Mouse (Mus musculus) forebrain, embryonic 14.5 days (tissue): ENCODE results near the gene Ccdc172. TPM values are rescaled to one million over a fixed set of nuclear protein-coding genes. Genes with fewer than 3 reads are reported as not detected.

Experiments used
- ATAC-seq: fragments of 200-750 bp; cut with Nextera tagmentation; 2 replicates; pipeline ENCODE4 v1.8.0; 2017; ENCODE audit warnings: mild to moderate bottlenecking, moderate library complexity
- DNase-seq: peaks from one replicate; pipeline ENCODE4 v3.0.0-alpha.2; 2015; ENCODE audit warnings: low spot score
- H3K27ac ChIP-seq: fragments of 300-500 bp; sonication (generic); 2 replicates; pipeline ENCODE4 v1.5.1; 2014; ENCODE audit warnings: low read depth, mild to moderate bottlenecking, control low read depth, low read length, moderate library complexity
- H3K27me3 ChIP-seq: fragments of 300-500 bp; sonication (generic); replicated peaks from 2 replicates; pipeline ENCODE4 v1.6.1; 2014; ENCODE audit warnings: low read length, control low read depth, mixed read lengths; ENCODE audit not compliant: control insufficient read depth, insufficient read depth
- H3K36me3 ChIP-seq: fragments of 300-500 bp; sonication (generic); 2 replicates; pipeline ENCODE4 v1.6.1; 2014; ENCODE audit warnings: low read length, control low read depth; ENCODE audit not compliant: control insufficient read depth, insufficient read depth
- H3K4me1 ChIP-seq: fragments of 300-500 bp; sonication (generic); 2 replicates; pipeline ENCODE4 v1.6.1; 2014; ENCODE audit warnings: antibody characterized with exemption, low read length, control low read depth; ENCODE audit not compliant: control insufficient read depth, insufficient read depth
- H3K4me2 ChIP-seq: fragments of 300-500 bp; sonication (generic); 2 replicates; pipeline ENCODE4 v1.6.1; 2014; ENCODE audit warnings: mild to moderate bottlenecking, control low read depth, low read length
- H3K4me3 ChIP-seq: fragments of 300-500 bp; sonication (generic); 2 replicates; pipeline ENCODE4 v1.5.1; 2014; ENCODE audit warnings: low read depth, low read length, control low read depth
- H3K9ac ChIP-seq: fragments of 300-500 bp; sonication (generic); 2 replicates; pipeline ENCODE4 v1.6.1; 2014; ENCODE audit warnings: mild to moderate bottlenecking, low read length, control low read depth, moderate library complexity
- H3K9me3 ChIP-seq: fragments of 300-500 bp; sonication (generic); replicated peaks from 2 replicates; pipeline ENCODE4 v1.6.1; 2016; ENCODE audit warnings: low read length, control low read depth, mixed read lengths; ENCODE audit not compliant: control insufficient read depth
- WGBS: fragments of 180-500 bp; shearing (Covaris S2); extraction: QIAGEN DNeasy Blood & Tissue Kit; methylation state at CpG from one replicate; pipeline ENCODE4 v1.1.7; 2014; 5-methylcytosine and 5-hydroxymethylcytosine counted together
- polyA plus RNA-seq: library from polyadenylated mRNA; unstranded; fragments of >200 nt; fragmentation: Nextera tagmentation; extraction: Ambion mirVana; gene quantifications from 2 replicates; pipeline ENCODE4 v1.2.1, GENCODE M21; 2014

Ccdc172 gene
- polyA plus RNA-seq, 1 experiment from 2014 or later: not detected

DNA sequence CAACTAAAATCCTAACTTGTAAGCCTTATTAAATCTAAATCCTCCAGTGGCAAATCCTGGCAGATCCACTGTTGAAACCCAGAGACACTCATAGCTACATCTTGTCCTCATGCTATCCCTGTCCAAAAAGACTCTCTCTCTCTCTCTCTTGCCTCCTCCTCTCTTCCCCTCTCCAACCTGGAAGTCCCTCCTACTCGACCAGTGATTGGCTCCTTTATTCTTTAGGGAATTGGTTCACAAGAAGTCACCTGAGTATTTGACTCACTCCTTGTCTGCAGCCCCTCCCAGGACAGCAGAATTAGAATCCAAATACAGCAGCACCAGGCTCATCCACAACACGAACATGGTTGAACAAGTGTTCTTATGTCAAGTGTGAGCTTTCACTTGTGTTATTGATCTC, 74.3 kb downstream of the Ccdc172 start:
- H3K27me3 ChIP-seq: no peaks in the 10 kb centered on the region
- no peaks in the 10 kb centered on the region for H3K4me1 ChIP-seq
- no peak overlapping the region for H3K9ac ChIP-seq
- no peak overlapping the region for H3K4me3 ChIP-seq
- H3K27ac ChIP-seq: no peak overlapping the region
- H3K4me2 ChIP-seq: no peak overlapping the region
- WGBS: 81% methylated on average over 2 of the region's 2 CpGs
- ATAC-seq (no peak), DNase-seq (no peak)
- no peaks in the 10 kb centered on the region for H3K9me3 ChIP-seq
- H3K36me3 ChIP-seq: no peaks in the 10 kb centered on the region

DNA sequence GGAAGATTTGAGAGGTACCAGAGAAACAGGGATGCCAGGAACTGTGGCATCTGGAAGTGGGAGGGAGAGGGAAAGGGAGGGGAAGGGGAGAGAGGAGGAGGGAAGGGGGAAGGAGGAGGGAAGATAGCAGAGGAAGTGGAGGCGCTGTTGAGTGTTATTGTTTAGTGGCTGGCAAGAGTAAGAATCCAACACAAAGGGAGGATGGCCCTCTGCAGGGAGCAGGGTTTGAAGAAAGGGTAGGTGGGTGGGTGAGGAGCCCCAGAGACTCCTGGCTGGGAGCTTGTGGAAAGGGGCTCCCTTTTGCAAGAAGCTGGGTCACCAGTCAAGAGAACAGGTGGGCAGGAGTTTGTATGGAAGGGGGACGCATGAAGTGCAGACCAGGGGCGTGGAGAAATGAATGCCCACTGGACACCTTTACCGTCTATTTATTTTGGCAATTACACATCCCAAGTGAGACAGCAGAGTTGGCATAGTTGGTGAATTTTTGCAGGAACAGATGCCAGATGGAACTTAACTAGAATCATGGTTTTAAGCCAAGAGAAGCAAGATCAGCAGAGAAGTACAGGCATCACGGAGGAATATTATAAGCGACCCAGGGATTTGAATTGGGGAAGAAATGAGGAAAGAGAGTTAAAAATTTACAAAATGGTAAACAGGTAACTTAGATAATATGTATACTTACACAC, 78.6 kb downstream of the Ccdc172 start:
- DNase-seq (peak; percentile 48), ATAC-seq (no peak)
- 63% methylated on average over 6 of the region's 6 CpGs for WGBS

DNA sequence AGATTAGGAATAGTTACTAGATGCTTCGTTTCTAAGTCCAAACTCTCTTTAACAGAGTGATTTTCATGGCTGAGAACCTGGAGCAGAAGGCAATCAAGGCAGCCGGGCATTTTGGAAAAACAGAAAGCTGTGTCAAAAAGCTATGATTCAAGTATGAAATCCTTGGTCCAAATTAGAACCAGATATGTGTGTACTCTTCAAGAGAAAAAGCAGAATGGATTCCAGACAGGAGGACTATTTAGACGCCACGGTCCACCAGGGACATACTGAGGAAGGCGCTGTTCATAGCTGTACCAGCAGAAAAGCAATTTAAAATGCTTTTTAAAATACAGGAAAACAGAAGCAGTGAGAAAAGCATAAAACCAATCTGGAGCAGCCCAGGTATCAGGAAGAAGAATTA, 88.6 kb downstream of the Ccdc172 start:
- Histone ChIP-seq H3K4me1 (no peaks in the 10 kb centered on the region), H3K27me3 (no peaks in the 10 kb centered on the region), H3K9me3 (no peaks in the 10 kb centered on the region), H3K4me3 (no peak overlapping the region), H3K27ac (no peak overlapping the region), H3K4me2 (no peak overlapping the region), H3K36me3 (no peaks in the 10 kb centered on the region), H3K9ac (no peak overlapping the region)
- WGBS: 92% methylated on average over 5 of the region's 5 CpGs
- no peak for DNase-seq
- ATAC-seq: no peak

More for the DNA sequence above, 78.6 kb downstream of the Ccdc172 start:
- Histone ChIP-seq H3K4me2 (no peak overlapping the region), H3K9me3 (no peaks in the 10 kb centered on the region), H3K4me3 (no peak overlapping the region), H3K4me1 (no peaks in the 10 kb centered on the region), H3K9ac (no peak overlapping the region), H3K36me3 (no peaks in the 10 kb centered on the region), H3K27me3 (no peaks in the 10 kb centered on the region), H3K27ac (no peak overlapping the region)

Other genes with a start within 250 kb of the Ccdc172 start
- 11.6 and 13.1 TPM in 2 replicates for gene Gfra1, start 56.1 kb upstream of the Ccdc172 start, polyA plus RNA-seq
- 0.46 and 0.64 TPM in 2 replicates for gene Pnlip, start 140.5 kb downstream of the Ccdc172 start, polyA plus RNA-seq
- gene Pnliprp1, start 216.9 kb downstream of the Ccdc172 start, polyA plus RNA-seq: 0.67 and 0.69 TPM in 2 replicates
- gene Pnliprp2, start 247.7 kb downstream of the Ccdc172 start, polyA plus RNA-seq: 0.22 and 0.63 TPM in 2 replicates